Mouse (Mus musculus) A20 (cell line): ENCODE measurements at regions not wholly inside any gene's neighbourhood (a gene's known extent, or its start where the extent isn't known, plus 50 kb on each side); places are given as distances from the start of the nearest gene placed in this dataset.

ENCODE experiments used
- DNase-seq: peaks from one replicate; pipeline ENCODE4 v3.0.0-alpha.2; 2011; ENCODE audit warnings: low read depth, low spot score

GRCm38 (mm10) chr12:71481371-71481770 is 171.7 kb downstream of the Dact1 start:
- DNase-seq: no peak

- no peak for DNase-seq
Measured at GRCm38 (mm10) chr12:71481899-71482593, 172.4 kb downstream of the Dact1 start.

GRCm38 (mm10) chr12:71482619-71483018 is 172.9 kb downstream of the Dact1 start:
- DNase-seq: no peak

- DNase-seq: no peak
Measured at GRCm38 (mm10) chr12:71483536-71484165, 174.0 kb downstream of the Dact1 start.

- no peak for DNase-seq
Measured at GRCm38 (mm10) chr12:71484286-71484685, 174.6 kb downstream of the Dact1 start.

GRCm38 (mm10) chr12:71486078-71486477 is 176.4 kb downstream of the Dact1 start:
- no peak for DNase-seq

GRCm38 (mm10) chr12:71487591-71488435 is 178.1 kb downstream of the Dact1 start:
- DNase-seq: no peak

- no peak for DNase-seq
Measured at GRCm38 (mm10) chr12:71489295-71489694, 179.6 kb downstream of the Dact1 start.

GRCm38 (mm10) chr12:71494803-71495293 is 185.2 kb downstream of the Dact1 start:
- DNase-seq: no peak

- no peak for DNase-seq
Measured at GRCm38 (mm10) chr12:71498246-71499029, 188.8 kb downstream of the Dact1 start.

GRCm38 (mm10) chr12:71501299-71501810 is 191.7 kb downstream of the Dact1 start:
- no peak for DNase-seq

GRCm38 (mm10) chr12:71503265-71503664 is 193.6 kb downstream of the Dact1 start:
- no peak for DNase-seq

GRCm38 (mm10) chr12:71506206-71506605 is 196.5 kb downstream of the Dact1 start:
- DNase-seq: no peak

- DNase-seq: no peak
Measured at GRCm38 (mm10) chr12:71506716-71507115, 197.0 kb downstream of the Dact1 start.

- DNase-seq: no peak
Measured at GRCm38 (mm10) chr12:71512915-71513612, 203.4 kb downstream of the Dact1 start.

- DNase-seq: no peak
Measured at GRCm38 (mm10) chr12:71519520-71519919, 209.8 kb downstream of the Dact1 start.

GRCm38 (mm10) chr12:71521936-71522335 is 212.3 kb downstream of the Dact1 start:
- DNase-seq: no peak

- no peak for DNase-seq
Measured at GRCm38 (mm10) chr12:71522451-71522850, 212.8 kb downstream of the Dact1 start.

- DNase-seq: no peak
Measured at GRCm38 (mm10) chr12:71524156-71524555, 214.5 kb downstream of the Dact1 start.

GRCm38 (mm10) chr12:71525255-71525927 is 215.7 kb downstream of the Dact1 start:
- no peak for DNase-seq
